Mouse (Mus musculus) liver, embryonic 14.5 days (tissue): ENCODE results near the gene D630039A03Rik.

Experiments
- CTCF ChIP-seq: IDR thresholded peaks from 2 replicates; pipeline ENCODE4 v1.5.1; 2016; ENCODE audit warnings: antibody characterized with exemption, low read depth, control low read depth
- EP300 ChIP-seq: IDR thresholded peaks from 2 replicates; pipeline ENCODE4 v1.6.1; 2016; ENCODE audit warnings: antibody characterized with exemption, low read depth

DNA sequence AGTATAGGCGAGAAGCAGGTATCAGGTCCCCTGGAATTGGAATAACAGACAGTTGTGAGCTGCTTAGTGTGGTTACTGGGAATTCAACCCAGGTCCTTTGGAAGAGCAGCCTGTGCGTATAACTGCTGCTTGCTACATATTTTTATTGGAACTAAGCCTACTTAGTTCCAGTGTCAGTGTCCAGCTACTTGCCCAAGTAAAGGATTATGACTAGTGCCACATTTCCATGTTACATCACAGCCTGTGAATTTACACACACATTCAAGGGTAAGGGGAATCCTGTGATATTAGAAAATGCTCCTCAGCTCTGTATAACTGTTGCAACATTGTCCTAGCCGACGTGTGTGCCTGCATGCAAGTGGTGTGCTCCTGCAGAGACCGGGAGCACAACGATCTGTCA lies 21.2 kb upstream of the D630039A03Rik start:
- TF ChIP-seq CTCF (no peak), EP300 (no peak)
